Mouse (Mus musculus) kidney, postnatal 14 days (tissue): ENCODE data around the gene Tie1.

ENCODE experiments used
- DNase-seq: peaks from one replicate; pipeline ENCODE4 v3.0.0; 2022; ENCODE audit warnings: mixed read lengths

The Tie1 gene

DNA sequence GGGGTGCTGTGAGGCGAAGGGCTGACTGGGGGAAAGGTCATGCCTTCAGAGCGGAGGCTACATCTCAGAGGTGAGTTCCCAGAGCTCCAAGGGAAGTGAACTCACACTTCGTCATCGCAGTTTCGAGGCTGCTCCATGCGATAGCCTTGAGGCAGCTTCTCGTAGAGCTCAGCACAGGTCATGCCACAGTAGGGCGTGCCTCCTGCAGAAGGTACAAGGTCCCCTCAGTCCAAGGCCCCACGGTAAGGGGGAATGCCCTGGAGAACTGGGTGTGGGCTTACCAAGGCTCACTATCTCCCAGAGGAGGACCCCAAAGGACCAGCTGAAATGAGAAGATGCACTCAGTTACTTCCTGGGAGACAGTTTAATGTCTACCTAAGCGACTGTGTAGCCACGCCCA, 17.2 kb downstream of the Tie1 start:
- no peak for DNase-seq

DNA sequence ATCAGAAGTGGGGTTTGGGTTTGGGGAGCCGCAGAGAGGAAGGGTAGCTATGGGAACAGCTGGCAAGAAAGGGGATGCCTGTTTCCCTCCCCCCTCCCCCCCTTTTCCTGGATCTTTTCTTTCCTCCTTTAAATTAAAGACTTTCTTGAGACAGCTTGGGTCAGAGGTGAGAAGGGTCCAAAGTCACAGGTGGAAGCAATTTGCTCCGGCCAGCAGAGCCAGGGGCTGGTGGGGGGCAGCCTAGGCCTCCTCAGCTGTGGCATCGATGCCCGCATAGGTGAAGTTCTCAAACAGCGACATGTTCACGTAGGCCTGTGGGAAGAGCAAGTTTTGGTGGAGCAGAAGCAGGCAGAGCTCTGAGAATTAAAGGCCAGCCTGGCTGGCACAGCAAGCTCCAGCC, 18.6 kb downstream of the Tie1 start:
- DNase-seq, result no peak

DNA sequence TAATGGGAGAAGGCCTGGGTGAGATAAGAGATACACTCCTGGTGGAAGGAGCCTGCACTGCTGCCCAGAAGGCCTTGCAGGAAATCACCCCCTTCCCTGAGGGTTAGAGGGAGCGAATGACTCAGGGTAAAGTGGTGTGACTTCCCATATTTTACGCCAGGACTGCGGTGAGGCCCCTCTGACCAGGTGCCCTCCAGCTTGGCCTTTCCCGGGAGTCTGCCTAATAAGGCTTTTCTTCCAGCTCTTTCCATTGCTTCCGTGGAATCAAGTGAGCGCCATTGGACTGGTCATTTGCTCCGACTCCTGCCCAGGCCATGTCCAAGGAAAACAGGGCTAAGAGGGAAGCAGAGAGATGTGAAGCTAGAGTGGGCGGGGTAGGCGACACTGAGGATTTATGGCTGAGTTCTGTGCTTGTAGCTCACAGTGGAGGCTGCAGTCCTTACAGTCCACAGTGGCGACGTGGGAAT, 24.1 kb downstream of the Tie1 start:
- peak; percentile 34 for DNase-seq

DNA sequence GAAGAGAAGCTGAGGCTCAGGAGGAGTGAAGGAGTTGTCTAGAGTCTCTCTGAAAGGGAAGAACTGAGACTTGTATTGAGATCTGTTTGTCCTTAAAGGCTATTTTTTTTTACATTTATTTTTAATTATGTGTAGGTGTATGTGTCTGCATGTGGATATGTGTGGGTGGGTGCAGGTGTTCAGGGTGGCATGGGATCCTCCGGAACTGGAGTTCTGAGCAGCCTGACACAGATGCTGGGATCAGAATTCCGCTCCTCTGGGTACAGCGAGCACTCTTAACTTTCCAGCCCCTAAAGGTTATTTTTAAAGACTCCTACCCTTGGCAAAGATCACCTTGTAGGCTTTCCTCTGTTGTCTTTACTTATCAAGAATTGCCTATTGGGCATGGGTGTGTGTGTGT, 24.9 kb downstream of the Tie1 start:
- no peak for DNase-seq

DNA sequence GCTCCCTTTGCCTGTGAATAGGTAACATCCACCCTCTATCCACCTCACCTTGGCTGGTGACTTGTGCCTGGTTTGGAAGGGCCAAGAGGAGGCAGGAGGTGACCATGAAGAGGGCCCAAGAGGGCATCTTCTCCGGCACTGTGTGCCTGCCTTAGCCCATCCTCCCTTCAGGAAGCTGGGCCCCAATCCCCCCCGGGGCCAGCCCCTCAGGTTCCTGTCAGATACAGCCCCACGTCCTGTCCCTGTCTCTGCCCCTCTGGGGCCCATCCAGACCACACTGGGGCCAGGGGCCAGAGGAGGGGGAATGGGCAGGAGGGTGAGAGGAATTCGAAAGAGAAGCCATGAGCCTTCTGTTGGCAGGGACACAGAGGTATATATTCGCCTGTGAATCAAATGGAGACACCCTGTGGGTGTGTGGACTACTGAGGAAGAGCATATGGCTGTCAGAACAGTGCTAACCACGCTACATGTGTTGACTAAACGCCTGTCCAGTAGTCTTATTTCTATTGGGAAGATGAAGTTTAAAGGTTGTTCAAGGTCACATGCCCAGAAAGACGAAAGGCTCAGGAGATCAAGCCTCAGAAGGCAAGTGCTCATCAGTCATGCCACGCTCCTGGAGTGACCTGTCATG, 32.4 kb downstream of the Tie1 start, which contains the start of gene Mpl:
TSS of gene Mpl (minus strand) at position 169 of the 631 bp plus-strand sequence.
- no peak for DNase-seq

DNA sequence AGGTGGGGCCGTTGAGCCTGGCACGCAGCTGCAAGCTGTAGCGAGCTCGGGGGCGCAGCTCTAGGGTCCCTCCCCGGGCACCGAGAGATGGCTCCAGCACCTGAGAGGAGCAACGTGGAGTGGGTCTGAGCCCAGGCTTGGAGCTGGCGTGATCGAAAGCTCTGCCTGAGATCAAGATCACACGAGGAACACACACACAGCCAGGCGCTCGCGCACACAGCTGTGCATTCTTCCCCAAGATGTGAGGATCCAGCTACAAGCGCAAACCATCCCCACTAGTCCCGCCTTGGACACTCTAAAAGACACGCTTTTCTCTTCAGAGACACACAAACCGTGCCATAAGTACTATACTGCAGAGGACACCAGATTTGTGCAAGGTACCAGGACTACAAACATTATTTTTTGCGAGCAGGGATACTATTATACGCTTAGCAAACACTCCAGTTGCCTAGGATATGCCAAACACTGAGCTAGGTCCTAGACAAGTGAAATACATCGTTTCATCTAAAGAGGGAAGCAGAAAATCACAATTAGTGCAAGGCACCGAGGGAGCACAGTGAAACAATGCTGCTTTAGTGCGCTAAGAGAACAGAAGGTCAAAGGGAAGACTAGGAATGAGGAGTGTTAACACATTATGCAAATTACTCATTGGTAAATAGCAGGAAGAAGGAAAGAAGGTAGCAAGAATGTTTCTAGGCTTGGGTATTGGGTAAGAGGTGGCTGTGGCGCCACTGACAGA, 43.3 kb downstream of the Tie1 start:
- no peak for DNase-seq

DNA sequence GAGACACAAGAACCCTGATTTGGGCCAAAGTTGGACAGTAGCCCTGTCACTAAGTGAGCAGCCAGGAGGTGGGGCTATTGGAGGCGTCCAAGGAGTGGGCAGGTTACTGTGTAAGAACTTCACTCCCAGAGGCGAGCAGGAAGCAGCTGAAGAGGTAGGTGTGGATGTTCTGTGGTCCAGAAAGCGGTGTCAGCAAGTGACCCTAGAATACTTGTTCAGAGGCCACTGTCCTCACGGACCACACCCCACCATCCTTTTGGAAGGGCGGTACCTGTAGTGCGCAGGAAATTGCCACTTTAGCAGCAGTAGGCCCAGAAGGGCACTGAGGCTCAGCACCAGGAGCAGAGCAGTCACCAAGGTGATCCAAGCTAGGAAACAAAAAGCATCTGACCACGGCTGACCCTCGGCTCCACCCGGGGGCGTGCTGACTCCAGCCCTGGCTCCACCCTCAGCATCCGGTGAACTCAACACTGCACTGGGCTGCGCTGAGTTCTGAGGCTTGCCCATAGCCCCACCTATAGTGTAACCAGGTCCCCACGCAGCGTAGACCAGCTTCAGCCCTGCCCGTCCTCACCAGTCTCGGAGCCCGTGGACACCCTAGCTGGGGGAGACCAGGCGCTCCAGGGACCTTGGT, 44.0 kb downstream of the Tie1 start:
- peak; percentile 73 for DNase-seq

DNA sequence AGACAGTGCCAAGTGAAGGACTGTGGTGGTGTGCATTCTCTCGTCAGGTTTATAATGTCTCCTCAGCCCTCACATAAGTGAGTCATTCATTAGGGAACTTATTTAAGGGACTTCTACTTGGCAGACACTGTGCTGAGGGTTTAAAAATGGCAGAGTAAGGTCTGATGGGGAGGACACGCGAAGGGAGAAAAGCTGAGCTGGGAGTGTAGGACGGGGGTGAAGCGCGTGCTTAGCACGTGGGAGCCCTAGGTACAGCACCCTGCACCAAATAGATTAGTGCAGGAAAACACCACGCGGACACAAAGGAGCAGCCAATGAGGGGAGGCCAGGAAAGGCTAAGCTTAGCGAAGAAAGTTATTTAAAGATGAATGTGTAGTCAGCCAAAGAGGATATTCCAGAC, 44.8 kb downstream of the Tie1 start:
- no peak for DNase-seq

DNA sequence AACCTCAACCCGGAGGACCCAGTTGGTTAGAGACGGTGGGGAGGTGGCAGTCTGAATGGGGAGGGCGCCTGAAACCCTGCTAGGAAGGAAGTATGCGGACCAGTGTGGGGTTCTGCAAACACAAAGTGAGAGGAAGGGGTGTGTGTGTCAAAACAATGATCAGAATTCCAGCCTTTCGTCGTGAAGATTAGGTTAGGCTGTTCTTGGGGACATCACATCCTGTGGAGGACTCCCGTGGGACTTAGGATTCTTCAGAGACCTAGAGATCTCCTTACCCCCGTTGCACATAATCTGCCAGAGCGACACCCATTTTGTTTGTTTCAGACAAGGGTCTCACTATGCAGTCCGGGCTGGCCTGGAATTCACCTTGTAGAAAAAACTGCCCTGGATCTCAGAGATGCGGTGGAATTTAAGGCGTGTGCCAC, 52.0 kb downstream of the Tie1 start:
- DNase-seq, result peak; percentile 31

DNA sequence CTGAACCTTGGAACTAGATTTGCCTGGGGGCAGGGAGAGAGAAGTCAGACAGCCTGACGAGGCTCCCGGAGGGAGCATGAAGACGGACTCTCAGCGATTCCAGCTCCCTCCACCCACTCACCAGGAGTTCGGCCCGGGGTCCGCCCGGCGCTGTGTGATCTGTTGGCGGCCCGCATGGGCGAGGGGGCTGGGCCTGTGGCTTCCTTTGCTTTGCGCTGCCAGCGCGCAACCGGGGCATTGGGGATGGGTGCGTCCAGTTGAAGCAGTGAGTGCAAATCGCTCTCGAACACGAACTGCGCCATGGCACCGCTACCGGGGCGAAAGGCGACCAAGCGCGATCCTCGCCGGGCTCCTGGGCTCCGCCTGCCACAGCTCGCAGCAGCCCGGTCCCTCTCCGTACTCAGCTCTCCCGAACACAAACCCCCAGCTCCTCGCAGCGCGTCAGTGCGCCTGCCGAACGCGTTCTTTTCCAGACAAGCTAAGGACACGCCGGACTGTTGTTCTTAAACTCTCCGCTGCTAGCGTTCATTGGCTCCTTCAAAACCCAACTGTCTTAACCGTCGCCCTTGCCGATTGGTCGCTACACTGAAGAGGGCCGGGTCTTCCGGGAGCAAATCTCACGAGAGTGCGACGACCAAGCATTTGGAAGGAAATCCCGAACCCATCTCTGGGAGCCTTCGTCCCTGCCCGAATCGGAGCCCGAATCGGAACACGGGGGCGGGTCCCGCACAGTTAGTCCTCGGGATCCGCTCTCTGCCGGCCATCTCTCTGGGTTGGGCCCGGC, 52.8 kb downstream of the Tie1 start, which contains the start of gene Cdc20:
TSS of gene Cdc20 (minus strand) at position 533 of the 784 bp plus-strand sequence.
- DNase-seq, result peak; percentile 95

DNA sequence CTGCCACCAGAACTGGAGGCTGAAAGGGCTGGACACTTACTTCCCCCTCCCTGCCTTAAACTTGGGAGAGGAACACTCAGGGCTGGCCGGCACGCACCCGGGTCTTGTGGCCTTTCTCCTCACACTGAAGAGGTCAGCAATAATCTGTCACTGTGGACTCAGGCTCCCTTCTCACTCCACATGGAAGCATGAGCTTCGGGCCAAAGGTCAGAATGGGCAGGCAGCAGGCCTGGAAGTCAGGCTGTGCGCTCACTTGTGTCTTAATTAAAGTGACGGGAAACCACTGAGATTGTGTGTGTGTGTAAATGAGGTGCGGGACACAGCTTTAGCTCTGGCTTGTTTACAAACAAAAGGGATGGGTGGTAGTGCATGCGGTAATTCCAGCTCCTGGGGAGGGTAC, 57.5 kb downstream of the Tie1 start:
- peak; percentile 67 for DNase-seq

DNA sequence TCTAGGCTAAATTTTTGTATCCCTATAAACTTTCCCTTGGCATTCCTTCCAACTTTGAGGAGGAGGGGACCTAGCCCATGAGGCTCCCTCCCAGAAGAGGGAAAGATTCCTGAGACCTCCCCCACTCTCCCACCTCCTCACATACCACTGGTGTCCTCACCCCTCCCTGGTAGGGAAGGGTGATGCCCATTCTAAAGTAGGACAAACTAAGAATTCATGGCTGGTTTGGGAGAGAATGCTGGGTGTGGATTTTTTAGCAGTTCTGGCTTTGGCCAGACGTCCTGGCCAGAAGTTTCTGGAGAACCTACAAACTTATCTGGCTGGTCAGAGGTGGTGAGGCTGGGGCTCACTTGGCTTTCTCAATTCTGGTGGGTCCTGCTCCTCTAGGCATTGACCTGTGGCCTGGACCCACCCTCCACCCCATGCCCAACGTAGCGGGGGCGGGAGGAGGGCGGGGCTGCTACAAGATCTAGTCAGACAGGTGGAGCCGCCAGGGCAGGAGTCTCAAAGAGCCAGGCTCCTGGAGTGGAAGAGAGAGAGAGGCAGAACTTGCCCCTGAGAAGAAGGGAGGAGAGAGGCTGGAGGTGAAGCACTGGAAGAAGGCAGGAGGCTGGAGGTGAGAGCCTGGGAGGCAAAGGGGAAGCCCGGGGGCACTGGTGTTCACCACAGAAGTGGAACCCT, 60.5 kb downstream of the Tie1 start:
- DNase-seq, result peak; percentile 56

DNA sequence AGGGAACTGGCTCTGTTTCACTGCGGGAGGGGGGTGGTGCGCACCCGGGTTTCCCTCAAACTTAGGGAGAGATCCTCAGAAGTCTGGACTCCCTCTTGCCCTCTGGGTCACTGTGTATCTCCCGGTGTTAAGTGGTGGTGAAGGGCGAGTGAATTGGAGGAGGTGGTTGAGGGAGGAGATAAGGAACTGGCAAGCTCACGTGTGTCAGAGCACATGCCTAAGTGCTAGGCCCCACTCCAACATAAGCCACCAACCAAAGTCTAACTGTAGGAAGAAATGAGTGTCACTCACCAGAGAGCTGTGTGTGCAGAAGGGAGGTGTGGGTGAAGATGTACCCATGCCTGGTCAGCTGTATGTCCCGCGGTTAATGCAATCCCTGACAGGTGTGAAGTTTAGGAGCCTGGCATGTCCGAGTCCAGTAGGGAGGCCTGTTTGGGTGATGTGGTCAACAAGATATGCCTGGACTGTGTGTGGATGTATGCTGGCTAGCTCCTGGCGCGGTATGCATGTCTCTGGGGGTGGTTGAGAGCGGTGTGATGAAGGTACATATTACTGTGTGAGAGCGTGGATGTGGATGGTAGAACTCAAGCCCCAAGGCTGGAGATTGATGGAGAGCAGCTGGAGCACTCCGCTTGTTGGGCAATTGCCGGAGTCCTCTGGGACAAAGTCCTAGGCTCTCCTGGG, 61.2 kb downstream of the Tie1 start:
- peak; percentile 36 for DNase-seq

DNA sequence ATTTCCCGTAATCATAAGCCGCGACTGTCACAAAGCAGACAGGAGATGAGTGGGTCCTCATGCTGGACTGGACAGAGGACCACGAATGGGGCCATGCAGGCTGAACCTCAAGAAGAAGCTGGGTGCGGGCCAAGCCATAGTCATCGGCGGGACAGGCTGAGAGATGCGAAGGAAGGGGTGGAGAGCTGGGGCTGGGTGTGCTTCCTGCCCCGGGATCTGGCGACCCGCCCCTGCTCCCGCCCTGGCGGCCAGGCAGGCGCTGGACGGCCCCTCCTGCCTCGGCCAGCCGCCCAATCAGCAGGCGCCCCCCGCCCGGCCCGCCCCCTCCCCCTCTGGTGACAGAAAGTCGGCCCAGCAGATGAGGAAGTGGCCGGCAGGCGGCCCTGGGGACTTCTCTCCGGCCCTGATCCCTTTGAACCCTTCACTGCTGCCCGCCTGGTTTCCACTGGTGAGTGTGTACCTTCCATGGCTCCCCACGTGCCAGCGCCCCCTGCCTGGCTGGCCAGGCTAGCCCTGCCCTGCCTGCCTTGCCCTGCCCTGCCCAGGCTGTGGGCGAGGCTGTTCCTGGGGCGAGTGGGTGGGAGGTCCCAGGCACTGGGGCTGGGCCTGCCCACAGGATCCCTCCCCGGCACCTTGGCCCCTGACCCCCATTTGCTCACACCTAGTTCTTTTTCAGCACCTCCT, 62.0 kb downstream of the Tie1 start, which contains the start of gene Elovl1:
TSS of gene Elovl1 (plus strand) at position 326 of the 684 bp plus-strand sequence.
- DNase-seq, result peak; percentile 96

DNA sequence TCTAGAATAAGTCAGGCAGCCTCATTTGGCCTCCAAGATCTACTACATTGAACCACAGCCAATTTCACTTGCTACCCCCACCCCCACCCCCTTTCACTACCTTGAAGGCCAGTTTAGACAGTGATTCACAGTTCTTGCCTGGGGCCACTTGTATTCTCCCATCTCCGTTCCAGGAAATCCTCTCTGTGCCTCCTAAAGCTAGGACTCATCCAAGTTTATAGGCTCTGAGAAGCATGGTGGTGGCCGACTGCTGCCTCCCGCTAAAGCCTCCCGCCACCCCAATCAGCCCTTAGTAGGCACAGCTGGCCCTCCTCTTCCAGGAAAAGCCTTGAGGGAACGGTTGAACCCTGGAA, 62.5 kb downstream of the Tie1 start:
- DNase-seq, result no peak

DNA sequence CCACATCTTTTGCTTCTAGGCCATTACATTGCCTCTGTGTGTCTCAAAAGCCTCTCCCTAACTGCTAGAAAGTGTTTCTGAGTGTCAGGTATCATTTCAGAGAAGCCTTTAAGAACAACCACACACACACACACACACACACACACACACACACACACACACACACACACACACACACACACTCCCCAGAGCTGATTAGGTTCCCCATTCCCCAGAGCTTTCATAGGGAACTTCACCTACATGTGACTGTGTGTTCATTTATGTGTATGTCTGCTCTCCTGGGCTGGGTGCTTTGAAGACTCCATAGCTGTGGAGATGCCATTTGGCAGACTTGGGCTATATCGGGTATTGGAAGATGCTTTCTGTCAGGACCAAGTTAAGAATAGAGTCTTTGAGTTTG, 64.5 kb downstream of the Tie1 start:
- no peak for DNase-seq

DNA sequence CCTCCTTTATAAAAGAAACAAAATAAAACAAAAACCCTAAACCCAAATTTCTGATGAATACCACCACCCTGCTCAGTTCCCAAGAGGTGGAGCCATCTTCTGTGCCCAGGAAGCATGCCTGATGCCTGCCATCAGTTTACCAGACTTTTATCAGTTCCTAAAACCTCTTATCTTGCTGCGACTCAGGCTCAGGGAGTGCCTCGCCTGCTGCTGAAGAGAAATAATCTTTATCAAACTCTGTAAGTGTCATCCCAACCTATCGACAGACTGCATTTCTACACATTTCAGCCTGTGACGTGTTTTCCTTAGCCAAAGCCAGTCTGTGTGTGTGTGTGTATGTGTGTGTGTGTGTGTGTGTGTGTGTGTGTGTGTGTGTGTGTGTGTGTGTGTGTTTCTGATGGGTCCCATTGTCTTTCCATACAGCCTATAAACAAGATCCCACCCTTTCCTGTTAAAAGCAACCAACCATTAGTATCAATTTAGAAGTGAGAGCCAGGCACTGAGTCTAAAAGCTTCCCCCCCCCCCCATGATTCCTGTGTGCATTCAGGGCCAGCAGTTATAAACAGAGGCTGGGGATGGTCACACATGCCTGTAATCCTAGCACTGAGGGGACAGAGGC, 65.2 kb downstream of the Tie1 start:
- DNase-seq, result no peak

DNA sequence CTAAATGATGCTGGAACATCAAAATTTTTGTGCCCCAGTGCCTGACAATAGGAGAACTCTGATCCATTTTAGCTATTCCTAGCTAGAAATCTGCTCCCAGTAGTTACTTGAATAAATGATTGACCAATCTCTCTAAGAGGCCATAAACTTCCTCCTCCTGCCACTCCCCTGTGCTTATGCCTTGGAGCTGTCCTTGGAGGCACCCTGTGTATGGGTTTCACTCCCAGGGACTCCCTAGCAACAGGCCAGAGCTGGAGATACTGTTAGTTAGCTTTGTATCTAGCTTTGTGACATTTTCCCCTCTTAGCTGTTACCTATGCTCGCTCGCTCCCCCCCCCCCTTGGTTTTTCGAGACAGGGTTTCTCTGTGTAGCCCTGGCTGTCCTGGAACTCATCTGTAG, 68.5 kb downstream of the Tie1 start:
- DNase-seq, result no peak
